Mouse (Mus musculus) megakaryocyte, embryonic 14.5 days (primary cell): Measurements from ENCODE around the gene Arg1.

ENCODE experiments used
- FLI1 ChIP-seq: IDR thresholded peaks from 2 replicates; pipeline ENCODE4 v1.6.1; 2012; ENCODE audit warnings: low read length, inconsistent platforms, mixed read lengths
- GATA1 ChIP-seq: IDR thresholded peaks from 3 replicates; pipeline ENCODE4 v1.6.1; 2012; ENCODE audit warnings: mixed read lengths, low read length, inconsistent platforms, borderline replicate concordance

GRCm38 (mm10) chr10:24926380-24926779, 904 bp downstream of the Arg1 start:
- TF ChIP-seq FLI1 (no peak), GATA1 (no peak)
